Mouse (Mus musculus): ENCODE measurements at regions not wholly inside any gene's neighbourhood (a gene's known extent, or its start where the extent isn't known, plus 50 kb on each side); places are given as distances from the start of the nearest gene placed in this dataset.

GRCm38 (mm10) chr7:137714318-137714962 is 277.0 kb downstream of the Glrx3 start:
- TF ChIP-seq CTCF (IDR thresholded peaks at IDR 0.05; ENCODE audit: borderline replicate concordance, control insufficient read depth, extremely low read depth, insufficient read depth, low read length, poor library complexity) (no peak), POLR2A (IDR thresholded peaks at IDR 0.05; ENCODE audit: control insufficient read depth, extremely low read depth, insufficient read depth, low read length, poor library complexity) (no peak)
